Mouse (Mus musculus): Measurements from ENCODE around the gene Nt5c2. TPM values are rescaled to one million over a fixed set of nuclear protein-coding genes. Genes with fewer than 3 reads are reported as not detected.

The Nt5c2 gene
- total RNA-seq, 1 experiment from 2014 or later, result 138 TPM

GRCm38 (mm10) chr19:46890657-46891056, 124.3 kb downstream of the Nt5c2 start:
- no peak for ATAC-seq (replicated peaks in 1 of 2; ENCODE audit: insufficient read depth in 1 of 2, low FRiP score in 2 of 2, low TSS enrichment in 1 of 2, low read depth in 1 of 2, poor library complexity in 2 of 2, severe bottlenecking in 2 of 2)

DNA sequence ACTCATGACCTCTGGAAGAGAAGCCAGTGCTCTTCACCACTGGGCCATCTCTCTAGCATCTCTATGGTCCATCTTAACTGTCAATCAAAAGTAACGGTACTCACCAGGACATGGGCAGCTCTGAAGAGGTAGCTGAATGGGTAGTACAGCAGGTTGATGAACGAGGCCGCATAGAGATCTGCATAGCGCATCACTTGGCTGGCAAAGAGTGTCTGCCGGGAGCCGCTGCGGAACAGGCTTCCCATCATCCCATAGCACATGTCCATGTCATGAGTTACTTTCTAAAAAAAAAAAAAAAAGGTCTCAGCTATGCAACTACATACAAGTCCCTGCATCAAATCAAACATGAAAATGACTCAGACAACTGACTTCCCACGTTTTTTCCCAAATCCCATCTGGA, 125.3 kb downstream of the Nt5c2 start:
- ATAC-seq (replicated peaks in 1 of 2; ENCODE audit: insufficient read depth in 1 of 2, low FRiP score in 2 of 2, low TSS enrichment in 1 of 2, low read depth in 1 of 2, poor library complexity in 2 of 2, severe bottlenecking in 2 of 2), result no peak

DNA sequence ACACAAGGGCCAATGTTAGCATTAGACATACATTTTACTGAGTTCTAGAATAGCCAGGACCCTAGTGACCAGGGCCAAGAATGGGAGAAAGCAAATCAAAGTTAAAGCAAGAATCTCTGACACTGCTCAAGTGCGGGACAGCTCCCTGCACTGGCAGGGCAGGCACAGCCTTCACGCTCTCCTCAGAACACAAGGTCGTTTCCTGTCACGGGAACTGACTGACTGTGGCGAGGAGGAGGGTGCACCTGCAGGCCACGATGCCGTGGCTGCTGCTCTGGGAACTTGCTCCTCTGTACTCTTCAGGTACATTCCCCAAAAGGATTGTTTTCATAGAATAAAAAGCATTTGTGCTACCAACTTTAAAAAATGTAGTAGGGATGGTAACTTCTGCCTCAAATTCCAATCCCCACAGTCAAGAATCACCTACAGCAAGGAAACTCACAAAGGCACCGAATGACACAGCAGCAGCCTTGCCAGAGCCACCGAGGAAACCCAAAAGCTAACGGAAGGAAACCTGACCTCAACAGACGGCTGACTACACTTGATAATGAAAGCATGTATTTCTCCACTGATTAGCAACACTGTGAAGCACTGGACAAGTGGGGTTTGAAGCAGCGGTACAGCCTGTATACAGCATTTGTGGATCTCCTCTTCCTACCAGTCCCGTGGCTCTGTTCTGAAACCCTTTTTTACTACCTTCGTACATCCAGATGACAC, 127.0 kb downstream of the Nt5c2 start:
- ATAC-seq (replicated peaks in 1 of 2; ENCODE audit: insufficient read depth in 1 of 2, low FRiP score in 2 of 2, low TSS enrichment in 1 of 2, low read depth in 1 of 2, poor library complexity in 2 of 2, severe bottlenecking in 2 of 2), result peak; percentile 92 to 94

DNA sequence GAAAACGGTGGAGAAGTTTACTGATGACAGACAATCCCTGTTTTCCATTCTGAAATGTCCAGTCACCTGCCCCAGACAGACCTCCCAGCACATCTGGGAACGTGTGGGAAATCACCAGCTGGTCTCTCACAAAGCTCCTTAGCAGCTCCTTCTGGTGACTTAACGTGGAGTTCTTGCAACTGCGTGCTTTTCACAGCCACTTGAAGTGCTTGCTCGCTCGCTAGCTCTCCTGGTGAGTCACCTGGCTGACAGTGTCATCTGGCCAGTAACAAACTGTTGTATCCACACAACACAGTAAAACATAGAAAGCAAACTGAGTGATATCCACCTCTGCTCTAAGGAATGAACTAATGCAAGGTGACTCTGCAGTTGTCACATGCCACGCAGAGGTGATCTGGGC, 128.1 kb downstream of the Nt5c2 start:
- no peak for ATAC-seq (replicated peaks in 1 of 2; ENCODE audit: insufficient read depth in 1 of 2, low FRiP score in 2 of 2, low TSS enrichment in 1 of 2, low read depth in 1 of 2, poor library complexity in 2 of 2, severe bottlenecking in 2 of 2)

DNA sequence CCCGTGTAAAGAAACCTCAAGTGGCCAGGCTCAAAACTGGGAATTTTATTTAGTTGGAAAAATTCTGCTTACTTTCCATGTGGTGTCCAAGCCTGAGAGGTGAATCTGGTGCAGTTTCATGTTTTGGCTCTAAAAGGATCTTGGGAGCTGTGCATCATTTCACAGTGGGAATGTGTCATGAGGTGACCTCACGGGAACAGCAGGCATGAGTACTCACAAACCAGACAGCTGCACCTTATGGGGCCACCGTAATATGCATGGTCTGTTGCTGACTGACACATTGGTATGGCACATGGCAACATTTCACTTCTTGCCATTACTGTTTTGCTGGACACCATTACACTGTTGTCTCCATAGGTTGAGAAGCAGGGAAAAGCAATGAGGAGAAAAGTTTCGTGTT, 129.6 kb downstream of the Nt5c2 start:
- no peak for ATAC-seq (replicated peaks in 1 of 2; ENCODE audit: insufficient read depth in 1 of 2, low FRiP score in 2 of 2, low TSS enrichment in 1 of 2, low read depth in 1 of 2, poor library complexity in 2 of 2, severe bottlenecking in 2 of 2)

DNA sequence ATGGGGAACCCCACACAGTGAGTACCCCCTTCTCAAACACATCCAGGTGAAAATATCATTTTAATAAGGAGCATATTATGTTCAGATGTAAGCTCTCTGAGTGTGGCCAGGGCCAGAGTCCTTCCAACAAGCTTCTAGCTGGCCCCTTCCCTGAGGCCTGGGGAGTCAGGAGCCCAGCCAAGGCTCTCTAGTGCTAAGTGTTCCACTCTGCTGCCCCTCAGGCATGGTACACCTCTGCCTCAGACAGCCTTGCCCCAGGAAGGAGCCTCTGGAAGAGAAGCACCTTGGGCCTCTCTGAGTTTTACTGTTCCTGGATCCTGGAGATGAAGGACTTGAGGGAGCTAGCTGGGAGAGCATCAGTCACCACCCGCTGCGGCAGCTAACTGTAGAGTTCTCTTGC, 135.1 kb downstream of the Nt5c2 start:
- ATAC-seq (replicated peaks in 1 of 2; ENCODE audit: insufficient read depth in 1 of 2, low FRiP score in 2 of 2, low TSS enrichment in 1 of 2, low read depth in 1 of 2, poor library complexity in 2 of 2, severe bottlenecking in 2 of 2), result no peak

DNA sequence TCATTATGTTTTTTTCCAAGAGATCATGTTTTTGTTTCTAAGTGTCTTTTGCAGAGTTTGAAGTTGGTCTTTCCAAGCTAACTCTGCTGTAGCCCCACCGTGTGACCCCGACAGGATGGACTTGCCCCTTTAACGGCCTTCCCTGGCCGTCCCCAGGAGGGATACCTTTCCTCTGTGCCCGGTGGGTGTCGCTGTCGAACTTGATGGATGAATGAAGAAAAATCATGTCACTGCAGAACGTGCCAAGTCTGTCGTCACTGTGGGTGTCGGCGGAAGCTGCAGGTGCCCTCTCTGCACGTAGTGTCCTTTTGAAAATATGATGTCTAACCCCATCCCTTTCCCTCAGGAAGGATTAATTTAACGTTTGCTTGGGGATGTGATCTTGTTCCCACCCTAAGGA, 136.6 kb downstream of the Nt5c2 start:
- no peak for ATAC-seq (replicated peaks in 1 of 2; ENCODE audit: insufficient read depth in 1 of 2, low FRiP score in 2 of 2, low TSS enrichment in 1 of 2, low read depth in 1 of 2, poor library complexity in 2 of 2, severe bottlenecking in 2 of 2)

GRCm38 (mm10) chr19:46877886-46878285, 137.1 kb downstream of the Nt5c2 start:
- no peak for ATAC-seq (replicated peaks in 1 of 2; ENCODE audit: insufficient read depth in 1 of 2, low FRiP score in 2 of 2, low TSS enrichment in 1 of 2, low read depth in 1 of 2, poor library complexity in 2 of 2, severe bottlenecking in 2 of 2)

GRCm38 (mm10) chr19:46875790-46876189, 139.2 kb downstream of the Nt5c2 start:
- ATAC-seq (replicated peaks in 1 of 2; ENCODE audit: insufficient read depth in 1 of 2, low FRiP score in 2 of 2, low TSS enrichment in 1 of 2, low read depth in 1 of 2, poor library complexity in 2 of 2, severe bottlenecking in 2 of 2), result peak; percentile 79 to 90

DNA sequence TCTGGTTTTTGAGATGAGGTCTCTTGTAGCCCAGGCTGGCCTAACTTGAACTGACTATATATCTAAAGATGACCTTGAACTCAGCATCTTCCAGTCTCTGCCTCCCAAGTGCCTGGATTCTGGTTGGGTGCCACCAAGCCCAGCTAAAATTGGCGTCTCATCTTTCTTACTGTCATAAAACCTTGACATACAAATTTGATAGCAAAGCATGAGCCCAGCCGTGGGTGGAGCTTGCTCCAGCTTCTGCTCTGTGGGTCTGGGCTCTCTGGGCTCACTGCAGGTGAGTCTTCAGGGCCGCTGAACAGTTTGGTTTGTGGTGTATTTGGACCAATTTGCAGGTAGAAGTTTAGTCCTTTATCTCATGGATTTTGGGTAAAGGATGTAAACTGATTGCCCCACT, 141.0 kb downstream of the Nt5c2 start:
- ATAC-seq (replicated peaks in 1 of 2; ENCODE audit: insufficient read depth in 1 of 2, low FRiP score in 2 of 2, low TSS enrichment in 1 of 2, low read depth in 1 of 2, poor library complexity in 2 of 2, severe bottlenecking in 2 of 2), result no peak

GRCm38 (mm10) chr19:46871651-46872050, 143.3 kb downstream of the Nt5c2 start:
- ATAC-seq (replicated peaks in 1 of 2; ENCODE audit: insufficient read depth in 1 of 2, low FRiP score in 2 of 2, low TSS enrichment in 1 of 2, low read depth in 1 of 2, poor library complexity in 2 of 2, severe bottlenecking in 2 of 2), result no peak

DNA sequence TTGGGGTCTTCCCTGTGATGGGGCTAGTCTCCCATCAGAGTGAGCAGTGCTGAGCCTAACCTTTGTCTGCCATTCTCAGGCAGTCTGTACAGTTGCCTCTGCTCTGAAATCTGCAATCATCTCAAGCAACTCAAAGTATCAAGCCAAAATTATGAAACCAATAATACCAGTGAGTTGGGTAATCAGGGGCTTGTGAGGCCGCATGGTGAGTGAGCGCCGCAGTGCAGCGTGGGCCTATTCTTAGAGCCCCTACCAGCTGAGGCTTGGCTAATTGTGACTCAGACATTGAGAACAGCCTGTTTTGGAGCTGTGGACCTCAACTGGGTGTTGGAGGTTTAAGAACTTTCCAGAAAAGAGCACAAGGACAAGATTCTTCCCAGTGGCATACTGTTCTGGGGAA, 143.9 kb downstream of the Nt5c2 start:
- ATAC-seq (replicated peaks in 1 of 2; ENCODE audit: insufficient read depth in 1 of 2, low FRiP score in 2 of 2, low TSS enrichment in 1 of 2, low read depth in 1 of 2, poor library complexity in 2 of 2, severe bottlenecking in 2 of 2), result no peak

DNA sequence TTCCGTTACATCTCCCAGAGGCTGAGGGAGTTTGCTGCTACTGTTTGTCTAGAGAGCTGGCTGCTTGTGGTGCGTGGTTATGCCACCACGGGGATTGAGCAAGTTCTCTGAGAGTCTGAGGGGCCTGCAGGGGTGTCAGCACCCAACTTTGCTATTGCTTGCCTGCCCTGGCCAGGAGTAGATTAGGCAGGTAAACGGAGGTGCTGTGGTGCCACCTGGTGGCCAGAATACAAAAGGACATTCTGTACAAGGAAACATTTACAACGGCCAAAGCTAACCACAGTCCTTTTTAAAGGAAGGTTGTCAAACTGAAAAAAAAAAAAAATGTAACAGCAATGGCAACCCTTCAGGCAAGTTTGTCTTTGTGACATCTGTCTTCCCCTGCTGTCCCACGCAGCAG, 145.4 kb downstream of the Nt5c2 start:
- peak; percentile 88 to 90 for ATAC-seq (replicated peaks in 1 of 2; ENCODE audit: insufficient read depth in 1 of 2, low FRiP score in 2 of 2, low TSS enrichment in 1 of 2, low read depth in 1 of 2, poor library complexity in 2 of 2, severe bottlenecking in 2 of 2)

DNA sequence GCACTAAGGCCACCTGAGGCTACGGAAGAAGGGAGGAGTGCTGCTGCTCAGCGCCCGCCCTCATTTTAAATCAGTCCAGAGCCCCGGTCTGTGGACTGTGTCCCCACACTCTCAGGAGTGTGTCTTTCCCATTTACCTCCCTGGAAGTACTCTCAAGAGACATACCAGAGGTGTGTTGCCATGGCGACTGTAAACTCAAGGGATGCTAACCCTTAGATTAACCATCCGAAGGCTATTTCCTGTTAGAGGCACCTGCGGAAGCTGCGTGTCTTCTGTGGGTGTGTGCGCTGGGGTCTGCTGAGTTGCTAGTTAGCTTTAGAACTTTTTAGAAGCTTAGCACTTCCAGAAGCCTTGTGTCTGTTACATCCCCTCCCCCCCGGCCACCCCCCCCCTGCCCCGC, 145.9 kb downstream of the Nt5c2 start:
- ATAC-seq (replicated peaks in 1 of 2; ENCODE audit: insufficient read depth in 1 of 2, low FRiP score in 2 of 2, low TSS enrichment in 1 of 2, low read depth in 1 of 2, poor library complexity in 2 of 2, severe bottlenecking in 2 of 2), result no peak

DNA sequence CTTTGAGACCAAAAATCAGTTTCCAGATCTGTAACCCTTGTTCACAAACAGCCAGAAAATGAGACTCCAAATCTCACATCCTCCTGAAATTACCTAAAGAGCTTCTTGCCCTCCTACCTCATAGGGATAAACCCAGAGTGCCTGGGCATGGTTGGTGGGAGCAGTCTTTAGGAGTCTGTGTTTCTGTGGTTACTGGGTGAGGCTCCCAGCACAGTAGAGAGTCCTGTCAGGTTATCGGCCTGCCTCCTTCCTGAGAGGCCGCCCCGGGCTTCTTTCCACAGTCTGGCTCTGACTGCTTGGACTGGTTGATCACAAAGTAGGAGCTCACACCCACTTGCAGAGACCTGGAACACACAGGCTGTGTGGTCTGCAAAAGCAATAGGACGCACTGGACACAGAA, 149.6 kb downstream of the Nt5c2 start:
- no peak for ATAC-seq (replicated peaks in 1 of 2; ENCODE audit: insufficient read depth in 1 of 2, low FRiP score in 2 of 2, low TSS enrichment in 1 of 2, low read depth in 1 of 2, poor library complexity in 2 of 2, severe bottlenecking in 2 of 2)

DNA sequence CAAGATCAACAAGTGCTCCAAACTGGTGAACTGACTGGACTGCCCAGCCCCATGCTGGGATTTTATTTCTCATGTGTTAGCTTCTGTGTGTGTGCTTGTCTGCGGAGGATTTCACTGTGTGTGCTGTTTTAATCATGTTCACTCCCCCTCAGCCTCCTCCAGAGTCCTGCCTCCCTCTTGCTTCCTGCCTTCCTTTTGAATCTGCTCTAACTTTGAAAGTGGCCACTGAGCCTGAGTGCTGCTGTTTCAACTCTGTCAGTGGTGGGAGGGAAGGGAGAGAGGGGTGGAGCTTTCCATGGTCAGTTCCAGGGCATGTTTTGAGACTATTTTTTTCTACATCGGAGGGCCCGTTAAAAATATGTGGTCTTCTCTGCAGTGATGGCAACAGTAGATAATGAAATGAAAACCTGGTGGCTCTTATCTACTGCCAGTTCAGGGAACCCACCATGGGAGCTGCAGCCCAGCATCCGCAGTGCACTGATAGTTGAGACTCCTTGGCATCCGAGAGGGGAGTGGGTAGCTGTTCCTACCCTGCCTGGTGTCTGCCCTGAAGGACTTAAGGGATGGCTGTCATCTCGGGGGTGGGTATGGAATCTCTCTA, 150.1 kb downstream of the Nt5c2 start:
- ATAC-seq (replicated peaks in 1 of 2; ENCODE audit: insufficient read depth in 1 of 2, low FRiP score in 2 of 2, low TSS enrichment in 1 of 2, low read depth in 1 of 2, poor library complexity in 2 of 2, severe bottlenecking in 2 of 2), result no peak

GRCm38 (mm10) chr19:46864079-46864478, 150.9 kb downstream of the Nt5c2 start:
- ATAC-seq (replicated peaks in 1 of 2; ENCODE audit: insufficient read depth in 1 of 2, low FRiP score in 2 of 2, low TSS enrichment in 1 of 2, low read depth in 1 of 2, poor library complexity in 2 of 2, severe bottlenecking in 2 of 2), result peak; percentile 39 to 44; a peak in 3 of 4 replicates

GRCm38 (mm10) chr19:46863236-46863927, 151.6 kb downstream of the Nt5c2 start:
- peak; percentile 93 to 94 for ATAC-seq (replicated peaks in 1 of 2; ENCODE audit: insufficient read depth in 1 of 2, low FRiP score in 2 of 2, low TSS enrichment in 1 of 2, low read depth in 1 of 2, poor library complexity in 2 of 2, severe bottlenecking in 2 of 2)

DNA sequence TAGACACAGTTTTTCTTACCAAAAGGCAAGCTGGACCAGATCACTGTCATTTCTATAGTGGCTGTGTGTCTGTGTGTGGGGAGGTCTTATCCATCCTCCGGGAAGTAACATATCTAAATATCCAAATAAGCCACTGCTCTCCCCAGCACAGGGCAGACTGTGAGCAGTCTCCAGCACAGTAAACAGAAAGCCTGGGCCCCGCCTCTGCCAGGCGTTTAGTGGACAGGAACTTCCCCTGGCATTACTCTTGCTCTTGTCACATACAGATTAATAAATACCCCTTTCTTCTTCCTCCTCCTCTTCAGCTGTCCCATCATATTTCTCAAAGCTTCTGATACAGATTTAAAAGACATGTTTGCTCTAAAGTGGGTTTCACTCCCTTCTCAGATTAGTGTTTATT, 152.4 kb downstream of the Nt5c2 start:
- no peak for ATAC-seq (replicated peaks in 1 of 2; ENCODE audit: insufficient read depth in 1 of 2, low FRiP score in 2 of 2, low TSS enrichment in 1 of 2, low read depth in 1 of 2, poor library complexity in 2 of 2, severe bottlenecking in 2 of 2)

All from hematopoietic stem cell, adult 5-6 weeks (primary cell).